Mouse (Mus musculus): ENCODE results near the gene Glcci1. TPM values are rescaled to one million over a fixed set of nuclear protein-coding genes. Genes with fewer than 3 reads are reported as not detected.

Gene Glcci1
- total and polyA plus RNA-seq, 3 experiments, result 1.8 to 31.1 (median 7.9) TPM

GRCm38 (mm10) chr6:8560682-8561081 is 51.3 kb downstream of the Glcci1 start:
- no peaks in the 10 kb centered on the region for H3K9me3 ChIP-seq (replicated peaks; ENCODE audit: insufficient read depth, low read length)
- no peak overlapping the region for H3K4me3 ChIP-seq (ENCODE audit: control insufficient read depth in 1 of 2, insufficient read depth in 1 of 2, low read depth in 2 of 2, low read length in 2 of 2)
- H3K4me1 ChIP-seq (ENCODE audit: control insufficient read depth in 1 of 2, insufficient read depth in 2 of 2, low read length in 2 of 2), result peaks cover 0 to 2% of the 10 kb centered on the region in 2 experiments; a peak in 1 of 4 replicates
- no peaks in the 10 kb centered on the region for H3K79me2 ChIP-seq (ENCODE audit: control insufficient read depth, insufficient read depth, low read length, poor library complexity)
- no peaks in the 10 kb centered on the region for H3K27me3 ChIP-seq (ENCODE audit: control insufficient read depth in 1 of 2, insufficient read depth in 2 of 2, low read length in 2 of 2)
- no peak for DNase-seq (ENCODE audit: low read depth, low spot score)
- no peak overlapping the region for H3K9ac ChIP-seq (ENCODE audit: control insufficient read depth, low read depth, low read length, poor library complexity, severe bottlenecking)
- TF ChIP-seq KAT2A (conservative IDR thresholded peaks at IDR 0.05; ENCODE audit: low read depth, low read length) (no peak), NELFE (IDR thresholded peaks at IDR 0.05; ENCODE audit: low read depth, low read length) (no peak), CHD2 (IDR thresholded peaks at IDR 0.05; ENCODE audit: low read length) (no peak), ETS1 (IDR thresholded peaks at IDR 0.05; ENCODE audit: low read depth, low read length) (no peak), MAZ (IDR thresholded peaks at IDR 0.05; ENCODE audit: low read depth, low read length) (no peak), RAD21 (IDR thresholded peaks at IDR 0.05; ENCODE audit: low read depth, low read length) (no peak)
- peaks cover 0 to 2% of the 10 kb centered on the region in 2 experiments; a peak in 1 of 4 replicates for H3K36me3 ChIP-seq (ENCODE audit: control insufficient read depth in 1 of 2, insufficient read depth in 2 of 2, low read length in 2 of 2)
- H3K27ac ChIP-seq (ENCODE audit: control insufficient read depth, low read depth, low read length), result no peak overlapping the region

GRCm38 (mm10) chr6:8582377-8582776 is 73.0 kb downstream of the Glcci1 start:
- H3K4me1 ChIP-seq (ENCODE audit: control insufficient read depth in 1 of 2, insufficient read depth in 2 of 2, low read length in 2 of 2), result peaks cover 5 to 13% of the 10 kb centered on the region in 2 experiments
- no peaks in the 10 kb centered on the region for H3K27me3 ChIP-seq (ENCODE audit: control insufficient read depth in 1 of 2, insufficient read depth in 2 of 2, low read length in 2 of 2)
- H3K27ac ChIP-seq (ENCODE audit: control insufficient read depth, low read depth, low read length), result no peak overlapping the region
- no peak for TF ChIP-seq CTCF (IDR thresholded peaks at IDR 0.05 in 2 of 3, conservative IDR thresholded peaks at IDR 0.05 in 1 of 3; ENCODE audit: control insufficient read depth in 1 of 3, insufficient read depth in 1 of 3, low read depth in 2 of 3, low read length in 3 of 3, poor library complexity in 1 of 3, severe bottlenecking in 1 of 3)
- TF ChIP-seq ELF1 (IDR thresholded peaks at IDR 0.05; ENCODE audit: low read depth, low read length), result no peak
- TF ChIP-seq CHD2 (IDR thresholded peaks at IDR 0.05; ENCODE audit: low read length), result no peak
- TF ChIP-seq TBP (IDR thresholded peaks at IDR 0.05; ENCODE audit: low read depth, low read length), result no peak
- TF ChIP-seq ETS1 (IDR thresholded peaks at IDR 0.05; ENCODE audit: low read depth, low read length), result no peak
- no peak for TF ChIP-seq TAL1 (IDR thresholded peaks at IDR 0.05; ENCODE audit: low read length)
- no peak for TF ChIP-seq RAD21 (IDR thresholded peaks at IDR 0.05; ENCODE audit: low read depth, low read length)
- TF ChIP-seq RCOR1 (IDR thresholded peaks at IDR 0.05; ENCODE audit: low read depth, low read length), result no peak
- TF ChIP-seq MXI1 (IDR thresholded peaks at IDR 0.05; ENCODE audit: low read depth, low read length), result no peak
- no peak for TF ChIP-seq POLR2AphosphoS5 (IDR thresholded peaks at IDR 0.05; ENCODE audit: borderline replicate concordance, low read depth, low read length)
- TF ChIP-seq ZNF384 (IDR thresholded peaks at IDR 0.05; ENCODE audit: low read depth, low read length), result no peak
- no peak for TF ChIP-seq SIN3A (IDR thresholded peaks at IDR 0.05; ENCODE audit: low read length)
- TF ChIP-seq MYB (IDR thresholded peaks at IDR 0.05; ENCODE audit: low read depth, low read length), result no peak
- TF ChIP-seq TCF12 (IDR thresholded peaks at IDR 0.05; ENCODE audit: low read depth, low read length), result no peak
- TF ChIP-seq EP300 (IDR thresholded peaks at IDR 0.05; ENCODE audit: low read depth in 1 of 2, low read length in 2 of 2), result no peak
- H3K9ac ChIP-seq (ENCODE audit: control insufficient read depth, low read depth, low read length, poor library complexity, severe bottlenecking), result no peak overlapping the region
- no peak for DNase-seq (ENCODE audit: low read depth, low spot score)
- no peaks in the 10 kb centered on the region for H3K9me3 ChIP-seq (replicated peaks; ENCODE audit: insufficient read depth, low read length)
- H3K36me3 ChIP-seq (ENCODE audit: control insufficient read depth in 1 of 2, insufficient read depth in 2 of 2, low read length in 2 of 2), result peaks cover 0 to 16% of the 10 kb centered on the region in 2 experiments; a peak in 3 of 4 replicates
- H3K79me2 ChIP-seq (ENCODE audit: control insufficient read depth, insufficient read depth, low read length, poor library complexity), result no peaks in the 10 kb centered on the region
- H3K4me3 ChIP-seq (ENCODE audit: control insufficient read depth in 1 of 2, insufficient read depth in 1 of 2, low read depth in 2 of 2, low read length in 2 of 2), result no peak overlapping the region

Data from MEL (cell line).